Mouse (Mus musculus): ENCODE results near the gene Trpc6. TPM values are rescaled to one million over a fixed set of nuclear protein-coding genes. Genes with fewer than 3 reads are reported as not detected.
A peak's percentile ranks its signal among the peaks of the same experiment; 100 is the strongest.

Gene Trpc6
- total and polyA plus RNA-seq, 3 experiments = not detected

- Histone ChIP-seq H3K4me3 (ENCODE audit: low read depth, low read length) (no peak overlapping the region), H3K36me3 (replicated peaks) (no peaks in the 10 kb centered on the region), H3K4me1 (ENCODE audit: insufficient read depth, low read depth, low read length) (no peaks in the 10 kb centered on the region), H3K27me3 (ENCODE audit: insufficient read depth, low read length) (no peaks in the 10 kb centered on the region), H3K9me3 (replicated peaks) (no peaks in the 10 kb centered on the region)
- no peak for ATAC-seq (ENCODE audit: extremely low read depth, insufficient number of reproducible peaks, low FRiP score, poor library complexity, severe bottlenecking)
- TF ChIP-seq CTCF (IDR thresholded peaks at IDR 0.05; ENCODE audit: low read depth, low read length) (no peak), GATA1 (IDR thresholded peaks at IDR 0.05; ENCODE audit: borderline replicate concordance, low read length) (no peak), GATA2 (IDR thresholded peaks at IDR 0.05; ENCODE audit: borderline replicate concordance, low read depth, low read length) (no peak)
- no peak for DNase-seq (ENCODE audit: low spot score)
These were observed 132.7 kb downstream of the Trpc6 start for GRCm38 (mm10) chr9:8676607-8677006.

GRCm38 (mm10) chr9:8693177-8693576, 149.2 kb downstream of the Trpc6 start:
- Histone ChIP-seq H3K27me3 (ENCODE audit: insufficient read depth, low read length) (no peaks in the 10 kb centered on the region), H3K9me3 (replicated peaks) (no peaks in the 10 kb centered on the region), H3K36me3 (replicated peaks) (no peaks in the 10 kb centered on the region), H3K4me1 (ENCODE audit: insufficient read depth, low read depth, low read length) (no peaks in the 10 kb centered on the region), H3K4me3 (ENCODE audit: low read depth, low read length) (no peak overlapping the region)
- TF ChIP-seq GATA1 (IDR thresholded peaks at IDR 0.05; ENCODE audit: borderline replicate concordance, low read length) (no peak), TAL1 (conservative IDR thresholded peaks at IDR 0.05; ENCODE audit: low read depth, low read length) (no peak), CTCF (IDR thresholded peaks at IDR 0.05; ENCODE audit: low read depth, low read length) (no peak), GATA2 (IDR thresholded peaks at IDR 0.05; ENCODE audit: borderline replicate concordance, low read depth, low read length) (no peak), POLR2AphosphoS5 (IDR thresholded peaks at IDR 0.05; ENCODE audit: insufficient replicate concordance, low read depth, low read length) (no peak)
- no peak for ATAC-seq (ENCODE audit: extremely low read depth, insufficient number of reproducible peaks, low FRiP score, poor library complexity, severe bottlenecking)
- no peak for DNase-seq (ENCODE audit: low spot score)

GRCm38 (mm10) chr9:8700669-8701068, 156.7 kb downstream of the Trpc6 start:
- Histone ChIP-seq H3K4me1 (ENCODE audit: insufficient read depth, low read depth, low read length) (no peaks in the 10 kb centered on the region), H3K9me3 (replicated peaks) (no peaks in the 10 kb centered on the region), H3K27me3 (ENCODE audit: insufficient read depth, low read length) (no peaks in the 10 kb centered on the region), H3K4me3 (ENCODE audit: low read depth, low read length) (no peak overlapping the region), H3K36me3 (replicated peaks) (no peaks in the 10 kb centered on the region)
- ATAC-seq (ENCODE audit: extremely low read depth, insufficient number of reproducible peaks, low FRiP score, poor library complexity, severe bottlenecking) (no peak; the same call in 1 of the 2 replicates), DNase-seq (ENCODE audit: low spot score) (no peak)
- peak; percentile 46; the same call in 1 of the 2 replicates for TF ChIP-seq CTCF (IDR thresholded peaks at IDR 0.05; ENCODE audit: low read depth, low read length)
- TF ChIP-seq TAL1 (conservative IDR thresholded peaks at IDR 0.05; ENCODE audit: low read depth, low read length) = no peak
- no peak for TF ChIP-seq POLR2AphosphoS5 (IDR thresholded peaks at IDR 0.05; ENCODE audit: insufficient replicate concordance, low read depth, low read length)

- H3K4me3 ChIP-seq (ENCODE audit: low read depth, low read length) = no peak overlapping the region
- no peaks in the 10 kb centered on the region for H3K4me1 ChIP-seq (ENCODE audit: insufficient read depth, low read depth, low read length)
- no peaks in the 10 kb centered on the region for H3K27me3 ChIP-seq (ENCODE audit: insufficient read depth, low read length)
- H3K9me3 ChIP-seq (replicated peaks) = no peaks in the 10 kb centered on the region
- no peak for ATAC-seq (ENCODE audit: extremely low read depth, insufficient number of reproducible peaks, low FRiP score, poor library complexity, severe bottlenecking)
- no peak for TF ChIP-seq GATA1 (IDR thresholded peaks at IDR 0.05; ENCODE audit: borderline replicate concordance, low read length)
- TF ChIP-seq CTCF (IDR thresholded peaks at IDR 0.05; ENCODE audit: low read depth, low read length) = no peak
- TF ChIP-seq POLR2AphosphoS5 (IDR thresholded peaks at IDR 0.05; ENCODE audit: insufficient replicate concordance, low read depth, low read length) = no peak
- no peak for TF ChIP-seq GATA2 (IDR thresholded peaks at IDR 0.05; ENCODE audit: borderline replicate concordance, low read depth, low read length)
- no peak for TF ChIP-seq TAL1 (conservative IDR thresholded peaks at IDR 0.05; ENCODE audit: low read depth, low read length)
- DNase-seq (ENCODE audit: low spot score) = no peak
- no peaks in the 10 kb centered on the region for H3K36me3 ChIP-seq (replicated peaks)
These were observed 159.6 kb downstream of the Trpc6 start for GRCm38 (mm10) chr9:8703516-8703915.

GRCm38 (mm10) chr9:8703956-8704355, 160.0 kb downstream of the Trpc6 start:
- Histone ChIP-seq H3K27me3 (ENCODE audit: insufficient read depth, low read length) (no peaks in the 10 kb centered on the region), H3K4me1 (ENCODE audit: insufficient read depth, low read depth, low read length) (no peaks in the 10 kb centered on the region), H3K36me3 (replicated peaks) (no peaks in the 10 kb centered on the region), H3K9me3 (replicated peaks) (no peaks in the 10 kb centered on the region), H3K4me3 (ENCODE audit: low read depth, low read length) (no peak overlapping the region)
- DNase-seq (ENCODE audit: low spot score) (no peak), ATAC-seq (ENCODE audit: extremely low read depth, insufficient number of reproducible peaks, low FRiP score, poor library complexity, severe bottlenecking) (no peak)
- no peak for TF ChIP-seq GATA1 (IDR thresholded peaks at IDR 0.05; ENCODE audit: borderline replicate concordance, low read length)
- TF ChIP-seq CTCF (IDR thresholded peaks at IDR 0.05; ENCODE audit: low read depth, low read length) = no peak

GRCm38 (mm10) chr9:8710052-8710739, 166.3 kb downstream of the Trpc6 start:
- DNase-seq (ENCODE audit: low spot score) = no peak

More at GRCm38 (mm10) chr9:8710052-8710739, 166.3 kb downstream of the Trpc6 start:
- no peaks in the 10 kb centered on the region for H3K36me3 ChIP-seq (replicated peaks)
- no peaks in the 10 kb centered on the region for H3K27me3 ChIP-seq (ENCODE audit: insufficient read depth, low read length)
- no peaks in the 10 kb centered on the region for H3K4me1 ChIP-seq (ENCODE audit: insufficient read depth, low read depth, low read length)
- TF ChIP-seq GATA2 (IDR thresholded peaks at IDR 0.05; ENCODE audit: borderline replicate concordance, low read depth, low read length) (no peak), POLR2AphosphoS5 (IDR thresholded peaks at IDR 0.05; ENCODE audit: insufficient replicate concordance, low read depth, low read length) (no peak), GATA1 (IDR thresholded peaks at IDR 0.05; ENCODE audit: borderline replicate concordance, low read length) (no peak), CTCF (IDR thresholded peaks at IDR 0.05; ENCODE audit: low read depth, low read length) (no peak), TAL1 (conservative IDR thresholded peaks at IDR 0.05; ENCODE audit: low read depth, low read length) (no peak)
- ATAC-seq (ENCODE audit: extremely low read depth, insufficient number of reproducible peaks, low FRiP score, poor library complexity, severe bottlenecking) = no peak
- no peaks in the 10 kb centered on the region for H3K9me3 ChIP-seq (replicated peaks)
- H3K4me3 ChIP-seq (ENCODE audit: low read depth, low read length) = no peak overlapping the region
